Mouse (Mus musculus) liver, embryonic 14.5 days (tissue): Measurements from ENCODE around the gene Rftn1. TPM values are rescaled to one million over a fixed set of nuclear protein-coding genes. Genes with fewer than 3 reads are reported as not detected.
"Not testable (repeated sequence)": the region's sequence is repeated elsewhere in the genome, so short reads cannot be mapped to it uniquely, and the experiment has no call there.

Experiments used
- ATAC-seq: fragments of 200-750 bp; cut with Nextera tagmentation; 2 replicates; pipeline ENCODE4 v1.8.0; 2017; ENCODE audit warnings: moderate number of reproducible peaks, mild to moderate bottlenecking, moderate library complexity; ENCODE audit not compliant: insufficient read depth
- DNase-seq, 3 experiments: peaks; one replicate each; pipeline ENCODE4 v3.0.0-alpha.2; 2012 to 2013; ENCODE audit warnings: low read depth in 3 of 3, low spot score in 3 of 3
- H3K27ac ChIP-seq: fragments of 300-500 bp; sonication (generic); 2 replicates; pipeline ENCODE4 v1.5.1; 2014; ENCODE audit warnings: moderate library complexity, mild to moderate bottlenecking, control low read depth, inconsistent platforms
- H3K27me3 ChIP-seq: fragments of 300-500 bp; sonication (generic); 2 replicates; pipeline ENCODE4 v1.6.1; 2014; ENCODE audit warnings: mild to moderate bottlenecking, low read length, moderate library complexity; ENCODE audit not compliant: control insufficient read depth, insufficient read depth
- H3K36me3 ChIP-seq: fragments of 300-500 bp; sonication (generic); replicated peaks from 2 replicates; pipeline ENCODE4 v1.6.1; 2014; ENCODE audit warnings: low read depth; ENCODE audit not compliant: control insufficient read depth, insufficient read depth
- H3K4me1 ChIP-seq, 2 experiments: fragments of 200-500 bp in 1 of 2; fragments of 300-500 bp in 1 of 2; sonication (generic) in 1 of 2; replicated peaks; 2 replicates each; pipeline ENCODE4 v1.6.1; 2012 to 2014; ENCODE audit warnings: antibody characterized with exemption in 1 of 2, inconsistent platforms in 1 of 2, low read length in 1 of 2; ENCODE audit not compliant: control insufficient read depth in 2 of 2, insufficient read depth in 2 of 2
- H3K4me2 ChIP-seq: fragments of 300-500 bp; sonication (generic); 2 replicates; pipeline ENCODE4 v1.6.1; 2014; ENCODE audit warnings: low read depth, mild to moderate bottlenecking, control low read depth, moderate library complexity
- H3K4me3 ChIP-seq, 2 experiments: fragments of 200-500 bp in 1 of 2; fragments of 300-500 bp in 1 of 2; sonication (generic) in 1 of 2; 2 replicates each; pipeline ENCODE4 v1.5.1; 2012 to 2014; ENCODE audit warnings: low read depth in 2 of 2, low read length in 2 of 2, mild to moderate bottlenecking in 2 of 2, control low read depth in 1 of 2, inconsistent platforms in 1 of 2, moderate library complexity in 1 of 2; ENCODE audit not compliant: insufficient read depth in 1 of 2
- H3K9ac ChIP-seq: fragments of 300-500 bp; sonication (generic); replicated peaks from 2 replicates; pipeline ENCODE4 v1.6.1; 2014; ENCODE audit warnings: mild to moderate bottlenecking, control low read depth, moderate library complexity
- H3K9me3 ChIP-seq: fragments of 300-500 bp; sonication (generic); 2 replicates; pipeline ENCODE4 v1.6.1; 2016; ENCODE audit warnings: low read length, mixed read lengths; ENCODE audit not compliant: control insufficient read depth
- CTCF ChIP-seq: IDR thresholded peaks from 2 replicates; pipeline ENCODE4 v1.5.1; 2016; ENCODE audit warnings: antibody characterized with exemption, low read depth, control low read depth
- EP300 ChIP-seq: IDR thresholded peaks from 2 replicates; pipeline ENCODE4 v1.6.1; 2016; ENCODE audit warnings: antibody characterized with exemption, low read depth
- WGBS: fragments of 180-500 bp; shearing (Covaris S2); extraction: QIAGEN DNeasy Blood & Tissue Kit; methylation state at CpG from one replicate; pipeline ENCODE4 v1.1.7; 2014; ENCODE audit not compliant: insufficient replicate concordance; 5-methylcytosine and 5-hydroxymethylcytosine counted together
- polyA plus RNA-seq, 2 experiments: library from polyadenylated mRNA; depleted of rRNA in 1 of 2; stranded (reverse) in 1 of 2; unstranded in 1 of 2; fragments of >200 nt; fragmentation: Nextera tagmentation in 1 of 2; extraction: Ambion mirVana in 1 of 2; gene quantifications; 2 replicates each; pipeline versions ENCODE4 v1.2.1 to v1.2.3; 2012 to 2014

Gene Rftn1
- polyA plus RNA-seq, 2 experiments = 2.2 to 3.2 TPM

DNA sequence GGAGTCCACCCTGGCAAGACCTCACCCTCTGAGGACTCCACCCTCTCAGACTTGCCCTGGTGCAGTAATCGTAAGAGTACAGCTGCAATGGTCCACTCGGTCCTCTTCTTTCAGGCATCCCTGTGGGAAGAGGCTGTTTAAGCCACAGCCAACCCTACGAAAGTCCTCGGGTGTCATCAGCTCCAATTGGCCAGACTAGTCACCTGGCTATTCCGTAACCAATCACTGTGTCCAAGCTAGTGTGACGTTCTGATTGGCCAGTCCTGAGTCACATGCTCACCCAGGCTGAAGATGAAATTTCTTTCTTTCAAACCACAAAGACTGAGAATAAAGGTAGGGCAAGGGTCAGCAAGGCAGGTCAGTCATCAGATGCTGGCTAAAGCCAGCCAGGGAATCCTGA is 19.4 kb upstream of the Rftn1 start:
- WGBS = 72% methylated on average over 6 of the region's 6 CpGs
- TF ChIP-seq CTCF = no peak
- no peak for TF ChIP-seq EP300
- H3K4me1 ChIP-seq = no peaks in the 10 kb centered on the region
- no peak overlapping the region for H3K4me3 ChIP-seq
- no peaks in the 10 kb centered on the region for H3K27me3 ChIP-seq
- H3K4me2 ChIP-seq = no peak overlapping the region
- H3K36me3 ChIP-seq = no peaks in the 10 kb centered on the region
- H3K9me3 ChIP-seq = no peaks in the 10 kb centered on the region
- DNase-seq (no peak), ATAC-seq (no peak)
- H3K27ac ChIP-seq = no peak overlapping the region
- H3K9ac ChIP-seq = no peak overlapping the region

DNA sequence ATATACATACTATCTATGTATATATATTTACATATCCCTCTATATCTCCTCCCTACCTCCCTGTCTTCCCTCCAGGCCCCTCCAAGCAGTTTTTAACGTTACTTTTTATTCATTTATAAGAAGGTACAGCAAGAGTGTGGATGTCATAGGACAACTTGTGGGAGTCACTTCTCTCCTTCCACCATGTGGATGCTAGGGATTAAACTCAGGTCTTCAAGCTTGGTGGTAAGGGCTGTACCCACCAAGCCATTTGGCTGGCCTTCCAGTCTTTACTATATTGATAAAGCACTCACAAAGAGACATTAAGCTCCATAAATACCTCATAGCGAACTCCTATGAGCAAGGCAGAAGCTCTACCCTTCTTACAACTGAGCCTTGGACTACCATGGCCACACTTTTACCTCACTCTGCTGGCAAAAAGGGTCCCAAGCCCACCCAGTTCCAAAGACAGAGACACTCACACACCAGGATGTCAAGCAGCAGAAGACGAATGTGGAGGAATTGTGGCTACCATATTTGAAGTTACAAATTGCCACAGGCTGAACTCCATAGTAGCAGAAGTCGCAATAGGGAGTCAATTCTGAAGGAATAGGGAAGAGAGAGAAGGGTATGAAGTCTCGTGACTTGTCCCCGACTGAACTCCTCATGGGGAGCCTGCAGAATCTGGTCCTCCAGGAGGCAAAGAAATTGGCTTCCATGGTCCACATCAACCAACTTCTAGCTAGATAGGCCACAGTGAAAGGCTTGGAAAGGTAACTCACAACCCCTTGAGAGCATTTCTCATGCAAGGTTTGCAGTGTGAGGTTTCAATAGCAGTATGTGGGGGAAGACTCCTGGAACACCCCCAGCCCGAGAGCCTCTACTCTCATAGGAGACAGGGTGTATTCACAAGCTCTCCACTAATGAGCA is 17.9 kb upstream of the Rftn1 start:
- Histone ChIP-seq H3K4me1 (no peaks in the 10 kb centered on the region), H3K27me3 (no peaks in the 10 kb centered on the region), H3K27ac (no peak overlapping the region), H3K4me2 (no peak overlapping the region), H3K36me3 (no peaks in the 10 kb centered on the region), H3K4me3 (no peak overlapping the region), H3K9ac (no peak overlapping the region), H3K9me3 (no peaks in the 10 kb centered on the region)
- DNase-seq (no peak), ATAC-seq (no peak)
- no peak for TF ChIP-seq EP300
- TF ChIP-seq CTCF = no peak
- 55% methylated on average over 7 of the region's 7 CpGs for WGBS

DNA sequence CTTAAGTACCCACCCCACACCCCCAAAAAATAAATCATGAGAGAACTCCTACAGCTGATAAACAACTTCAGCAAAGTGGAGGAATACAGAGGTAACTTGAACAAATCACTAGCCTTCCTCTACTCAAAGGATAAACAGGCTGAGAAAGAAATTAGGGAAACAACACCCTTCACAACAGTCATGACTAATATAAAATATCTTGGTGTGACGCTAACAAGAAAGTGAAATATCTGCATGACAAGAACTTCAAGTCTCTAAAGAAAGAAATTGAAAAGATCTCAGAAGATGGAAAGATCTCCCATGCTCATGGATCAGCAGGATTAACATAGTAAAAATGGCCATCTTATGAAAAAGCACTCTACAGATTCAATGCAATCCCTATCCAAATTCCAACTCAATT is 15.8 kb upstream of the Rftn1 start:
- not testable (repeated sequence) for ATAC-seq, H3K4me3 ChIP-seq, H3K27me3 ChIP-seq, DNase-seq, H3K9ac ChIP-seq, H3K27ac ChIP-seq, H3K4me1 ChIP-seq, H3K4me2 ChIP-seq, H3K36me3 ChIP-seq, H3K9me3 ChIP-seq
- WGBS = 67% methylated on average over 1 of the region's 1 CpGs

DNA sequence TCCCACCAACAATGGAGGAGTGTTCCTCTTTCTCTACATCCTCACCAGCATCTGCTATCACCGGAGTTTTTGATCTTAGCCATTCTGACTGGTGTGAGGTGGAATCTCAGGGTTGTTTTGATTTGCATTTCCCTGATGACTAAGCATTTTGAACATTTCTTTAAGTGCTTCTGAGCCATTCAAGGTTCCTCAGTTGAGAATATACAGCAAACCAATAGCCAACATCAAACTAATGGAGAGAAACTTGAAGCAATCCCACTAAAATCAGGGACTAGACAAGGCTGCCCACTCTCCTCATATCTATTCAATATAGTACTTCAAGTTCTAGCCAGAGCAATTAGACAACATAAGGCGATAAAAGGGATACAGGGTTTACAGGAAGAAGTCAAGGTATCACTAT is 15.4 kb upstream of the Rftn1 start:
- 52% methylated on average over 2 of the region's 2 CpGs for WGBS

DNA sequence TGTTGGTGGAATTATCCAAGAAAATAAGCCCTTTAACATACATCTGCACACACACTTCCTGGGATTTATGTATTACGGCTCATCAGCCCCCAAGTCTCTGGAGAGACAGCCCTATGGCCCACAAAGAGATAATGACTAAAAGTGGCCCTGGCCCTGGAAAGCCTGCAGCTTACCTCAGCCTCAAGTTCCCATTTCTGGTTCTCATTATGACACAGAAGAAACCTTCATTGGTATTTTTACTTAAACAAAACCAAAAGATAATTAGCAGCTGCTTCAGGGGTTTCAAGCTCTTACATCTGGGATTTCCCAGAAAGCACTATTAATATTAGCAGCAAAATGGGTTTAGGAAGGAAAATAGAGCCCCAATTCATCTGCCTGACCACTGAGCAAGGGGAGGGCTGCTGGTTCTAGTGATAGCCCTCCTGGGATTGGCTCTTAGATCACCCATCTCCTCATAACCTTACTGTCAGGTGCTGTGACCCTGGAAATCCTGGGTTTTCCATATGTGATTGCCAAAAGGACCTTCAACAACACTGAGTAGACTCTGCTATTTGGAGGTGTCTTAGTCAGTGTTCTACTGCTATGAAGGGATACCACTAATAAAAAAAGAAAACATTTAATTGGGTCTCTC is 14.8 kb upstream of the Rftn1 start:
- no peak for DNase-seq
- H3K4me1 ChIP-seq = no peaks in the 10 kb centered on the region

More for the DNA sequence above, 15.4 kb upstream of the Rftn1 start:
- not testable (repeated sequence) for H3K4me1 ChIP-seq, H3K9me3 ChIP-seq, ATAC-seq, H3K4me2 ChIP-seq, H3K36me3 ChIP-seq, H3K27ac ChIP-seq, H3K4me3 ChIP-seq, DNase-seq, H3K9ac ChIP-seq, H3K27me3 ChIP-seq

More for the DNA sequence above, 14.8 kb upstream of the Rftn1 start:
- H3K4me3 ChIP-seq = no peak overlapping the region
- no peak overlapping the region for H3K9ac ChIP-seq
- H3K4me2 ChIP-seq = no peak overlapping the region
- no peak for TF ChIP-seq EP300
- no peak for TF ChIP-seq CTCF
- no peak for ATAC-seq
- no peak overlapping the region for H3K27ac ChIP-seq
- WGBS = 48% methylated on average over 1 of the region's 1 CpGs
- no peaks in the 10 kb centered on the region for H3K9me3 ChIP-seq
- no peaks in the 10 kb centered on the region for H3K36me3 ChIP-seq
- no peaks in the 10 kb centered on the region for H3K27me3 ChIP-seq
